Mouse (Mus musculus) inflammation-experienced regulatory T-cells, adult 6 months (primary cell): ENCODE measurements around the gene Islr2. TPM values are rescaled to one million over a fixed set of nuclear protein-coding genes. Genes with fewer than 3 reads are reported as not detected.

ENCODE experiments used
- ATAC-seq: one replicate; pipeline ENCODE4 v1.8.0; 2017
- polyA plus RNA-seq, 3 experiments: library from polyadenylated mRNA; unstranded; fragments of 100-300 nt; shearing (Covaris generic); gene quantifications; one replicate each; pipeline ENCODE4 v1.2.1; 2017

Islr2 gene
- polyA plus RNA-seq, 3 experiments from 2014 or later: not detected

DNA sequence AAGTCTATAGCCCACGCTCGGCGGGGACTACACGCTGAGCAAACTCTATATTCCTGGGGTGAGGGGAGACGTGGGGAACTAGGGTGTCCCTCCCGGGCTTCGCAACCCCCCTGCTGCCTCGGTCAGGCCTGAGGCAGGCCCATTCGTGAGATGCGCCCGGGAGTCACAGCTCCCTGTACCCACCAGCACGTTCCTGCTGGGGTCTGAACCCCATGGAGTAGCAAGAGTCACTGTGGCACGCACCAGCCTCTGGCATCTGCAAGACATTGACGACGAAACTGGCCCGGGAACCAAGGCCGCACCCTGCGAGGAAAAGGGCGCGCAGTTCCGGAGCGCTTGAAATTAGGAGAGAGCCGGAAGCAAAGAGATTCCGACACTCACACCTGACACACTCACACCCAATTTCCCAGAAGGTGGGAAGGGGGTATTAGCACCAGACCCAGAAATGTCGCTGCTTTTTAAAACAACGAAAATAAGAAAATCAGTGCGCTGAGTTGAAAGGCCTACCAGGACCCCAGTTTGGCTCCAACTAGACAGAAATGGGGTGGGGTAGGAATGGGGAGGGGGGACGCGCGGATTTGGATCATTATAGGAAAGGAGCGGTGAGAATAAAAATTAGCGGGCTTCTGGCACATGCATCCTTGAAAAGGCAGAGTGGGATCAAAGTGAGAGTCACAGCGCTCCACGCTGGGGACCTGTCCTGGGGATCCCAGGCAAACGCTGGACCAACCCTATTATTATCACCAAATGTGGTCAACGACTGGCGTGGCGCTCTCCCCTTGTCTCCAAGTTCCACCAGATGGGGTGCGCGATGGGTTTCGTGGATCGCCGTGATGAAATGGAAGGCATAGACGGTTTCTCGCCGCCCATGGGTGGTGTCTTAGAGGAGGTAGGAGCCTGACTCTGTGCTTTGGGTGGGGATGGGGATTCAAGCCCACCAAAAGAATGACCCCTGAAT, 7.2 kb downstream of the Islr2 start:
- ATAC-seq: no peak

GRCm38 (mm10) chr9:58196141-58196540, 8.0 kb downstream of the Islr2 start:
- ATAC-seq: no peak

DNA sequence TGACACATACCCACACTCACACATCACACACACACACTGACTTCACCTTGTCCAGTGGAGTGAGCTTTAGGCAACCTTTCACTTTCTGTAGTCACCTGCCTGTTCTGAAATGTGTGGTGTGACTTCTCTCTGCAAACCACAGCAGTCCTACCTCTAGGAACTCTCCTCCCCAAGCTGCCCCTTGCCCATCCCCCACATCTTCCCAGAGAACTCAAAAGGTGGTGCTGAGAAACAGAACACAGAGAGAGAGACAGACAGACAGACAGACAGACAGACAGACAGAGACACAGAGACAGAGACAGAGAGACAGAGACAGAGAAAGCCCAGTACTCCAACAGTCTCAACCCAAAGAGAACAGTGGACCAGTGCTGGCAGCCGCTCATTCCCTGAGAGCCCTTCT, 8.4 kb downstream of the Islr2 start:
- ATAC-seq: no peak

GRCm38 (mm10) chr9:58194222-58194621, 9.9 kb downstream of the Islr2 start:
- no peak for ATAC-seq

GRCm38 (mm10) chr9:58184456-58184855, 19.7 kb downstream of the Islr2 start:
- no peak for ATAC-seq

DNA sequence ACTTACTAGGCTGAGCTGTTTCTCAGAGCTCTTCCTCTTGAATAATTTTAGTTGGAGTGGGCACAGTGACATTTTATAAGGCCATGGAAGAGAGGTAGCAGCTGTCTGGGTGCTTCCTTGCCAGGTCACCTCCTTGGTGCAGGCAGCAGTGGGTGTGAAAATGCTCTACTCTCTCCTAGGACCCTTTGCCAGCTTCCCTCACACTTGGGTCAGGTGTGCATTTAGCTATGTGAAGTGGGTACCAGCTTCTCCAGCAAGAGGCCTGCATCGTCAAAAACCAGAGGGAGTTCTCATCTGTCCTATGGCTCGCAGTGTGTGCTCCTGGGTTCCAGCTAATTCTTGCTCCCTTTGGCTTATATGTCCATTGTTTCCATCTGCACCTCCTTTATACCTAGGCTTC, 24.7 kb downstream of the Islr2 start:
- no peak for ATAC-seq

GRCm38 (mm10) chr9:58177165-58177564, 27.0 kb downstream of the Islr2 start:
- no peak for ATAC-seq

DNA sequence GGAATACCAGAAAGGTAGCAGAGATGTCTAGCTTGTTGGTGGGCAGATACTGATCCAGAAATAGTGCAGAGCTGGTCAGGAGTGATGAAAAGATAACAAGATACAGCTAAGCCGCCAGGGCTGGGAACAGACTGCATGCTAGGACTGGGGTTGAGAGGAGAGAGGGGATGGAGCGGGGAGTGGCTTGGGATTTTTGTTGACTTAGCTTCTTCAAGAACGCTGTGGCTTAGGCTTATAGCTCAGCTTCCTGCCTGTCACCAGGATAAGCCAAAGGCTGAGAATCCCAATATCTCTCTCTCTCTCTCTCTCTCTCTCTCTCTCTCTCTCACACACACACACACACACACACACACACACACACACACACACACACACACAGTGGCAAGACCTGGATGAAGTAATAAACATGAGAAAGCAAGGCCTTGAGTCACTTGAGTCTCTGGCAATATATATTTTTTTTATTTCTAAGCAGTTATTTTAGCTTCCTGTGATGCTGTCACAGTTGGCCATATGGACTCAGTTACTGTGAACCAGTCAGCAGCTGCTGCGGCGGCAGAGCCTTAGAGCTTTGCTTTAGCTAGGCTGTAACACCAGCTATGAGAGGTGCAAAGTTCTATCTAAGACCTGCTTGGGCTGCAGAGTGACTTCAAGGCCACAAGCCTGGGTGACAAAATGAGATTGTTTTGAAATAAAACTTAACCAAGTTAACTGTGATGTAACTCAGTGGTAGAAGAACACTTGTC, 28.2 kb downstream of the Islr2 start:
- ATAC-seq: no peak

GRCm38 (mm10) chr9:58174818-58175251, 29.3 kb downstream of the Islr2 start:
- ATAC-seq: no peak

- no peak for ATAC-seq
These were observed 31.3 kb downstream of the Islr2 start for GRCm38 (mm10) chr9:58172863-58173262.

- no peak for ATAC-seq
These were observed 34.7 kb downstream of the Islr2 start for GRCm38 (mm10) chr9:58169426-58169825.

DNA sequence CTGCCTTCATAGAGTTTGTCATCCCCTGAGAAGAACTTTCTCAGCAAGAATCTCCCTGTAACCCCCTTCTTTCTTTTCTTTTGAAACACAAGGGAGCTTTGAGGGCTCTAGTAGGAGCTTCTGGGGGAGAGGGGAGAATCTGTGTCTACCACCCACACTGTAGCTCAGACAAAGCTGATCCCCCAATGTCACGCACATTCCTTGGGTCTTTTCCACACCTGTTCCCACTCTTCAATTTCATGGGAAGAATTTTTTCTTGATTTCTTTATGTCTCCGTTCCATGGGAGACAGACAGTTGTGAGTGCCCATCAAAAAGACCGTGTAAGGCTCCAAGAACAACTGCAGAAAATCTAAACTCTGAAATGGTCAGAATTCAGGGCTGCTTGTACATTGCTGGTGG, 35.2 kb downstream of the Islr2 start:
- no peak for ATAC-seq

- ATAC-seq: no peak
These were observed 38.3 kb downstream of the Islr2 start for GRCm38 (mm10) chr9:58165779-58166178.

DNA sequence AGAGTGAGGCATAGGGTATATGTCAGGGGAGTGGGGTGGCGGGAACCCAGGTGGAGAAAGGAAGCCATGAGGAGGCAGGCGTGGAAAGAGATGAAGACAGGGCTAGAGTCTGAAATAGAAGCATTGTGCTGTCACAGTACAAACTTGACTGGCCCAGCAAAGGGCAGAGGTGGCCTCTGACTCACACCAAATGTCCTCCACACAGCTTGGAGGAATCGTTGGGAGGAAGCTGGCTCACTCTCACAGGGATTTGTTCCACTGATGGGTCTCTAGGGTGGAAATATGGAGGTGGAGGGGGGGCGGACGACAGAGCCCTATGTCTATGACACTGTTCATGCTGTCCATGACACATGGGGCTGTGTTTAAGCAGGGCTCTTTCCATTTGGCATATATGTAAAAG, 41.0 kb downstream of the Islr2 start:
- no peak for ATAC-seq

- no peak for ATAC-seq
These were observed 41.9 kb downstream of the Islr2 start for GRCm38 (mm10) chr9:58162173-58162572.

- ATAC-seq: no peak
These were observed 43.8 kb downstream of the Islr2 start for GRCm38 (mm10) chr9:58160315-58160714.

GRCm38 (mm10) chr9:58159855-58160254, 44.3 kb downstream of the Islr2 start:
- ATAC-seq: no peak

GRCm38 (mm10) chr9:58158541-58159311, 45.4 kb downstream of the Islr2 start:
- ATAC-seq: no peak

GRCm38 (mm10) chr9:58157838-58158237, 46.3 kb downstream of the Islr2 start:
- no peak for ATAC-seq

DNA sequence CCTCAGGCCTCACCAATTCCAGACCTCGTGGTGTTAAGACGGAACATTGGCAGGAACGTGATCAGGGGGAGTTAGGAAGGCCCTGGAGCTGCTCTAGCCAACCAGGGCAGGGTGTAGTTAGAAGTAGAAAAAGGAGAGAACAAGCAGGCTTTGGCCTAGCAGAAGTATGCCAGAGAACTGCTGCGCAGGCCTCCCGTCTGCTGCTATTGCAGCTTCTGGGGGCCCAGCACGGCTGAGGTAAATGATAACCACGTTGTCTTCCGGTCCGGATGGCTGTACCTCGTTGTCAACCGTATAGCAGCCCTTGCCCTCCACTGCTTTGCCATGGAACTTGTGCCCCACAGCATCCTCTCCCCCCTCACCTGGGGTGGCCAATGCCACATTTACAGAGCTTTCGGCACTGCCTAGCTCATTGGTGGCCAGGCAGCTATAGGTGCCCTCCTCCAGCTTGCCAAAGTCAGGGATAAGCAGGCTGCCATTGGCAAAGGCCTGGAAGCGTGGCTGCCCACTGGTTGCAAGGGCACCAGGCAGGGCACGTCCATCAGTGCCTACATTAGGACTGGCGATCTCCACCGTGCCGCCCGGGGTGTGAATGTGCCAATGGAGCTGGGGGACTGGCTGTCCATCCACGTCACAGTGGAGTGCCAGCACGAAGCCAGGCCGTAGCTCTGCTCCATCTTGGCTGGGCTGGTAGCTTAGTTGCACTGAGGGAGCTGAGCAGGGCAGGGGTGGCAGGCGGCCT, 47.1 kb downstream of the Islr2 start:
- ATAC-seq: no peak

- no peak for ATAC-seq
These were observed 48.8 kb downstream of the Islr2 start for GRCm38 (mm10) chr9:58155366-58155765.

DNA sequence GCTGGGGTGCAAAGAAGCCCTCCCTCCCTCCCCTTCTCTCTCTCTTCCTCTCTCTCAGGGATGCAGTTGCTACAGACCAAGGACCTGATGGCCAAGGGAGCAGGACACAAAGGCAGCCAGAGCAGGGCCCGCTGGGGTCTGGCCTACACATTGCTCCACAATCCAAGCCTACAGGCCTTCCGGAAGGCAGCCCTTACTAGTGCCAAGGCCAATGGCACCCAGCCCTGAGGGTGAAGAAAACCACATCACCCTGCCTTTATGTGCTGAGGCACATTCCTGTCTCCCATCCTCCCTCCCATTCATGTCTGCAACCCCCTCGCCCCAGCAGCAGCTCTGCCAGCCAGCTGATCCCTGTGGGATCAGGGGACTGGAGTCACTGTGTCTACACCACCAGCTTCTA, 51.0 kb downstream of the Islr2 start:
- no peak for ATAC-seq
